Mouse (Mus musculus): ENCODE measurements around the gene Itgb4. TPM values are rescaled to one million over a fixed set of nuclear protein-coding genes. Genes with fewer than 3 reads are reported as not detected.

Gene Itgb4
- polyA plus RNA-seq, 1 experiment from 2014 or later, result 10.2 TPM

- no peaks in the 10 kb centered on the region for H3K27me3 ChIP-seq (ENCODE audit: control insufficient read depth, insufficient read depth, low read length)
- peak overlapping the region; percentile 74 for H3K9ac ChIP-seq (replicated peaks; ENCODE audit: low read depth, low read length)
- H3K4me2 ChIP-seq (replicated peaks; ENCODE audit: low read depth, low read length), result peak overlapping the region; percentile 78
- H3K27ac ChIP-seq (ENCODE audit: low read length), result peak overlapping the region; percentile 99
- no peaks in the 10 kb centered on the region for H3K9me3 ChIP-seq (ENCODE audit: control insufficient read depth, low read depth, low read length)
- 28% methylated on average over 14 of the region's 14 CpGs for WGBS
- H3K4me3 ChIP-seq (ENCODE audit: low read depth, low read length), result peak overlapping the region; percentile 46
- ATAC-seq (ENCODE audit: insufficient number of reproducible peaks, insufficient read depth, low FRiP score, low read depth), result no peak; the same call in 1 of the 2 replicates
- H3K4me1 ChIP-seq (ENCODE audit: control insufficient read depth, insufficient read depth, low read length), result peaks cover 4% of the 10 kb centered on the region; the same call in 1 of the 2 replicates
- H3K36me3 ChIP-seq (ENCODE audit: control insufficient read depth, insufficient read depth, low read length), result peaks cover 4% of the 10 kb centered on the region; the same call in 1 of the 2 replicates
Measured at GRCm38 (mm10) chr11:116030898-116031845, 56.7 kb downstream of the Itgb4 start.

GRCm38 (mm10) chr11:116034584-116034983 is 60.1 kb downstream of the Itgb4 start:
- no peak overlapping the region for H3K9ac ChIP-seq (replicated peaks; ENCODE audit: low read depth, low read length)
- ATAC-seq (ENCODE audit: insufficient number of reproducible peaks, insufficient read depth, low FRiP score, low read depth), result no peak
- H3K4me3 ChIP-seq (ENCODE audit: low read depth, low read length), result no peak overlapping the region
- peaks cover 4% of the 10 kb centered on the region; the same call in 1 of the 2 replicates for H3K4me1 ChIP-seq (ENCODE audit: control insufficient read depth, insufficient read depth, low read length)
- H3K27ac ChIP-seq (ENCODE audit: low read length), result no peak overlapping the region
- WGBS, result 92% methylated on average over 6 of the region's 6 CpGs
- no peaks in the 10 kb centered on the region for H3K27me3 ChIP-seq (ENCODE audit: control insufficient read depth, insufficient read depth, low read length)
- no peaks in the 10 kb centered on the region for H3K9me3 ChIP-seq (ENCODE audit: control insufficient read depth, low read depth, low read length)
- H3K36me3 ChIP-seq (ENCODE audit: control insufficient read depth, insufficient read depth, low read length), result peaks cover 12% of the 10 kb centered on the region
- no peak overlapping the region for H3K4me2 ChIP-seq (replicated peaks; ENCODE audit: low read depth, low read length)

- Histone ChIP-seq H3K9me3 (ENCODE audit: control insufficient read depth, low read depth, low read length) (peaks cover under 1% of the 10 kb centered on the region; the same call in 1 of the 2 replicates), H3K4me3 (ENCODE audit: low read depth, low read length) (no peak overlapping the region), H3K36me3 (ENCODE audit: control insufficient read depth, insufficient read depth, low read length) (peaks cover 23% of the 10 kb centered on the region), H3K4me2 (replicated peaks; ENCODE audit: low read depth, low read length) (no peak overlapping the region), H3K9ac (replicated peaks; ENCODE audit: low read depth, low read length) (no peak overlapping the region), H3K27me3 (ENCODE audit: control insufficient read depth, insufficient read depth, low read length) (no peaks in the 10 kb centered on the region), H3K27ac (ENCODE audit: low read length) (no peak overlapping the region), H3K4me1 (ENCODE audit: control insufficient read depth, insufficient read depth, low read length) (peaks cover 2% of the 10 kb centered on the region; the same call in 1 of the 2 replicates)
- no peak for ATAC-seq (ENCODE audit: insufficient number of reproducible peaks, insufficient read depth, low FRiP score, low read depth)
- WGBS, result 85% methylated on average over 3 of the region's 3 CpGs
Measured at GRCm38 (mm10) chr11:116036671-116037070, 62.2 kb downstream of the Itgb4 start.

GRCm38 (mm10) chr11:116037826-116038225 is 63.3 kb downstream of the Itgb4 start:
- Histone ChIP-seq H3K4me1 (ENCODE audit: control insufficient read depth, insufficient read depth, low read length) (no peaks in the 10 kb centered on the region), H3K4me3 (ENCODE audit: low read depth, low read length) (no peak overlapping the region), H3K9me3 (ENCODE audit: control insufficient read depth, low read depth, low read length) (peaks cover 3% of the 10 kb centered on the region; the same call in 1 of the 2 replicates), H3K36me3 (ENCODE audit: control insufficient read depth, insufficient read depth, low read length) (peaks cover 23% of the 10 kb centered on the region), H3K4me2 (replicated peaks; ENCODE audit: low read depth, low read length) (no peak overlapping the region), H3K9ac (replicated peaks; ENCODE audit: low read depth, low read length) (no peak overlapping the region), H3K27ac (ENCODE audit: low read length) (no peak overlapping the region), H3K27me3 (ENCODE audit: control insufficient read depth, insufficient read depth, low read length) (no peaks in the 10 kb centered on the region)
- no peak for ATAC-seq (ENCODE audit: insufficient number of reproducible peaks, insufficient read depth, low FRiP score, low read depth)
- 93% methylated on average over 9 of the region's 9 CpGs for WGBS

DNA sequence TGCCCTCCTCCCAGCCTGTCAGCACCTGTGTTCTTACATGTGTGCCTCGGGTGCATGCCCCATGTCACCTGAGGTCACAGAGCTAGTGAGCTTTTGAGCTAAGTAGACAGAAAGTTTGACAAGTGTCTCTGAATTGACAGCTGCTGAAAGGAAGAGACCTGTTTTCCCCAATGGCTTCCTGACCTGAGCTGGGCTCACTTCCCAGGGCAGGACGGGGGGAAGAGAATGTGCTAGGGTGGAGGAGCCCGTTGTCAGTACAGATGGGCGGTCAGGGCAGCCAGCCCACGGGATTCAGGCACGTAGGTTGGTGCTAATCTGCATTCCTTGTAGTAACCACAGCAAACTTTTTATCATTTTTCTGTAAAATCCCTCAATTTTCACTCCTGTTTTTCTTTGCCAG is 66.1 kb downstream of the Itgb4 start:
- no peak overlapping the region for H3K4me2 ChIP-seq (replicated peaks; ENCODE audit: low read depth, low read length)
- 79% methylated on average over 6 of the region's 6 CpGs for WGBS
- H3K4me3 ChIP-seq (ENCODE audit: low read depth, low read length), result no peak overlapping the region
- no peaks in the 10 kb centered on the region for H3K27me3 ChIP-seq (ENCODE audit: control insufficient read depth, insufficient read depth, low read length)
- H3K27ac ChIP-seq (ENCODE audit: low read length), result no peak overlapping the region
- ATAC-seq (ENCODE audit: insufficient number of reproducible peaks, insufficient read depth, low FRiP score, low read depth), result no peak
- no peak overlapping the region for H3K9ac ChIP-seq (replicated peaks; ENCODE audit: low read depth, low read length)
- H3K4me1 ChIP-seq (ENCODE audit: control insufficient read depth, insufficient read depth, low read length), result no peaks in the 10 kb centered on the region
- peaks cover 26% of the 10 kb centered on the region for H3K36me3 ChIP-seq (ENCODE audit: control insufficient read depth, insufficient read depth, low read length)
- peaks cover 3% of the 10 kb centered on the region; the same call in 1 of the 2 replicates for H3K9me3 ChIP-seq (ENCODE audit: control insufficient read depth, low read depth, low read length)

DNA sequence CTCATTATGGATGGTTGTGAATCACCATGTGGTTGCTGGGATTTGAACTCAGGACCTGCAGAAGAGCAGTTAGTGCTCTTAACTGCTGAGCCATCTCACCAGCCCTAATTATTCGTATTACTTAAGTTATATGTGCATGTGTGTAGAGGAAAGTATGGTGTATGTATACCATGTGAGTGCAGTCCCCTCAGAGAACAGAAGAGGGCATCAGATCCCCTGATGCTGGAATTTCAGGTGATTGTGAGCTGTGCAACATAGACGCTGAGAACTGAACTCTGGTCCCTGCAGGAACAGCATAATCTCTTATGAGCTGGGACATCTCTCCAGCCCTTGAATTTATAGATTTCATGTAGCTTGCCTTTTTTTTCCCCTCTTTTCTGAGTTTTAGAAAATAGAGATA is 67.3 kb downstream of the Itgb4 start:
- Histone ChIP-seq H3K27me3 (ENCODE audit: control insufficient read depth, insufficient read depth, low read length) (no peaks in the 10 kb centered on the region), H3K4me2 (replicated peaks; ENCODE audit: low read depth, low read length) (no peak overlapping the region), H3K36me3 (ENCODE audit: control insufficient read depth, insufficient read depth, low read length) (peaks cover 27% of the 10 kb centered on the region), H3K9ac (replicated peaks; ENCODE audit: low read depth, low read length) (no peak overlapping the region), H3K4me3 (ENCODE audit: low read depth, low read length) (no peak overlapping the region), H3K4me1 (ENCODE audit: control insufficient read depth, insufficient read depth, low read length) (no peaks in the 10 kb centered on the region), H3K9me3 (ENCODE audit: control insufficient read depth, low read depth, low read length) (peaks cover 3% of the 10 kb centered on the region; the same call in 1 of the 2 replicates), H3K27ac (ENCODE audit: low read length) (no peak overlapping the region)
- no peak for ATAC-seq (ENCODE audit: insufficient number of reproducible peaks, insufficient read depth, low FRiP score, low read depth)
- WGBS, result 98% methylated on average over 2 of the region's 2 CpGs

DNA sequence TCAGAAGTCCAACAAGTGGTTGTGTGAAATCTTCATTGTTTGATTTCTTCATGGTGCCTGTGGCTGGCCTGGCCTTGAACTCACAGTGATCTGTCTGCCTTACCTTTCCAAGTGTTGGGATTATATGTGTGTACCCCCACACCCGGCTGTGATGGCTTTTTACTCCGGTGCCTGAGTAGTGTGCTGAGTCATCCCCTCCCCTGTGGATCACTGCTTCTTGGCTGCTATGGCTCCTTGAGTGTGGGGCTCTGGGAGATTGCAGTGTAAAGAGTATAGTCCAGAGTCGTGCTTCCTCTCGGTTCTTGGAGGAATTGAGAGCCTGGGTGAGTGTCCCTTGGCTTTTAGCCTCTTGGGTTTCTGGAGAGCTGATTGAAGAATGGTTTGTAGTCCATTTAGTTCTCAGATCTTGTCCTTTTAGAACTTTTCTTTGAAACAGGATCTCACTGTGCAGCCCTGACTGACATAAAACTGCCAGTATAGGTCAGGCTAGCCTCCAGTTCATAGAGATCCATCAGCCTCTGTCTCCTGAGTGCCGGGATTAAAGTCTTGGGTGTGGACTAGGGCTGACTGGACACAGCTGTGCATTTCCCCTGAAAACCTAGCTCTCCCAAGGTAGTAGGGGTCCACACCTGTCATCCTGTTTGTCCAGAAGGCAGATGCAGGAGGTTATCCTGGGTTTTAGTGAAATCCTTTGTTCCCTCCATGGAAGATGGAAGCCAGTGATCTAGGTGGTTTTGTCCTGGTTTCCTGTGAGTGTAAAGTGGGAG is 68.0 kb downstream of the Itgb4 start:
- no peak for ATAC-seq (ENCODE audit: insufficient number of reproducible peaks, insufficient read depth, low FRiP score, low read depth)
- Histone ChIP-seq H3K4me2 (replicated peaks; ENCODE audit: low read depth, low read length) (no peak overlapping the region), H3K27ac (ENCODE audit: low read length) (no peak overlapping the region), H3K36me3 (ENCODE audit: control insufficient read depth, insufficient read depth, low read length) (peaks cover 34% of the 10 kb centered on the region), H3K9ac (replicated peaks; ENCODE audit: low read depth, low read length) (no peak overlapping the region), H3K4me1 (ENCODE audit: control insufficient read depth, insufficient read depth, low read length) (no peaks in the 10 kb centered on the region), H3K9me3 (ENCODE audit: control insufficient read depth, low read depth, low read length) (peaks cover 3% of the 10 kb centered on the region; the same call in 1 of the 2 replicates), H3K27me3 (ENCODE audit: control insufficient read depth, insufficient read depth, low read length) (no peaks in the 10 kb centered on the region), H3K4me3 (ENCODE audit: low read depth, low read length) (no peak overlapping the region)
- 76% methylated on average over 5 of the region's 5 CpGs for WGBS

GRCm38 (mm10) chr11:116043286-116043685 is 68.8 kb downstream of the Itgb4 start:
- WGBS, result 84% methylated on average over 1 of the region's 1 CpGs
- peaks cover 41% of the 10 kb centered on the region for H3K36me3 ChIP-seq (ENCODE audit: control insufficient read depth, insufficient read depth, low read length)
- H3K27me3 ChIP-seq (ENCODE audit: control insufficient read depth, insufficient read depth, low read length), result no peaks in the 10 kb centered on the region
- no peak overlapping the region for H3K27ac ChIP-seq (ENCODE audit: low read length)
- H3K4me1 ChIP-seq (ENCODE audit: control insufficient read depth, insufficient read depth, low read length), result no peaks in the 10 kb centered on the region
- no peak overlapping the region for H3K9ac ChIP-seq (replicated peaks; ENCODE audit: low read depth, low read length)
- no peak for ATAC-seq (ENCODE audit: insufficient number of reproducible peaks, insufficient read depth, low FRiP score, low read depth)
- H3K4me3 ChIP-seq (ENCODE audit: low read depth, low read length), result no peak overlapping the region
- H3K9me3 ChIP-seq (ENCODE audit: control insufficient read depth, low read depth, low read length), result peaks cover 3% of the 10 kb centered on the region; the same call in 1 of the 2 replicates
- no peak overlapping the region for H3K4me2 ChIP-seq (replicated peaks; ENCODE audit: low read depth, low read length)

Measured in stomach, embryonic 14.5 days (tissue).